Mouse (Mus musculus) cerebellum, adult 11-12 months (tissue): Measurements from ENCODE around the gene Ror2.
A peak's percentile ranks its signal among the peaks of the same experiment; 100 is the strongest.

Source experiments
- DNase-seq: peaks from one replicate; pipeline ENCODE4 v3.0.0; 2022

Gene Ror2

DNA sequence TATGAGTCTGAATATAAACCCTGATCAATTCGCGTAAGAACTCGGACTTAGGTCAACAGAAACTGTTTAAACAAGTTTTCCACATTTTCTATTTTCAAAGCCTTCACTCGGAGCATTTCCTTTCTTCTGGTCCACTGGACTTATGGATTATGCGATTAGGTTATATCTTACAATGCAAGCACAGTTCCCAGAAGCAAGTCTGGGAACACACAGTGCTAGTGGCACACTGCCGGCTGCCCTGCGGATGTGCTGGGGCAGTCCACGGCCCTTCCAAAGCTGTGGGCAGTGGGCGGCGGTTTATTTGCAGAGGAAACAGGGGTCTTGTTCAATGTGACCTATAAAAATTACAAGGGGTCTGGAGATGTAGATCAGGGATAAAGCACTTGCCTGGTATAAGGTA lies 97.0 kb downstream of the Ror2 start:
- DNase-seq, result no peak

DNA sequence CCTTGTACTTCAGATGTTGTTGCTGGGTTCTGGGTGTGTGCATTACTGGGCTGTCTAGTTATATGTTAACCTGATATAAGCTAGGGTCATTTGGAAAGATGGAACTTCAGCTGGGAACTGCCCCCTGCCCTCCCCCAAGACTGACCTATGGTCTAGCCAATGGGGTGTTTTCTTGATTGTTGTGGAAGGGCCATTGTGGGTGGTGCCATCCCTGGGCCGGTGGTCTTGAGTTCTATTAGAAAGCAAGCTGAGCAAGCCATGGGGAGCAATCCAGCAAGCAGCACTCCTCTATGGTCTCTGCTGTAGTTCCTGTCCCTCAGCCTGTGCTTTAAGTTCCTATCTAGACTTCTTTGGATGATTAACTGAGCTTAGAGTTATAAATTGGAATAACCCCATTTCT lies 101.1 kb downstream of the Ror2 start:
- no peak for DNase-seq

DNA sequence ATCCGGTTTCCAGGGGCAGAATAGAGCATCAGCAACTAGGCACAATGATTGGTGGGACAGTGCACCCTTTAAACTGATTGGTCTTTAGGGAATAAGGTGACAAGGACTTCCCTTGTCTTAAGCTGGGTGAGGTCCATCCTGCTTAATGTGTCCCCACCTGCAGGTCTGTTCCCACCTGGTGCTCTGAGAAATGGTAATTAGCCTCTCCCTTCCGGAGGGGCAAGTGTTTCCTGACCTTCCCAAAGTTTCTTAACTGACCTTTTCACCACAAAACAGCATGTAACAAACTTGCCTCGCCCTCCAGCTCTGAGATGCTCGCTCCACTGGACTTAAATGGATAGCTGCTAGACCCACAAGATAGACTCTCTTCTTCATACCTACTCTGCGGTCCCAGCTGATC lies 101.8 kb downstream of the Ror2 start:
- DNase-seq, result no peak

DNA sequence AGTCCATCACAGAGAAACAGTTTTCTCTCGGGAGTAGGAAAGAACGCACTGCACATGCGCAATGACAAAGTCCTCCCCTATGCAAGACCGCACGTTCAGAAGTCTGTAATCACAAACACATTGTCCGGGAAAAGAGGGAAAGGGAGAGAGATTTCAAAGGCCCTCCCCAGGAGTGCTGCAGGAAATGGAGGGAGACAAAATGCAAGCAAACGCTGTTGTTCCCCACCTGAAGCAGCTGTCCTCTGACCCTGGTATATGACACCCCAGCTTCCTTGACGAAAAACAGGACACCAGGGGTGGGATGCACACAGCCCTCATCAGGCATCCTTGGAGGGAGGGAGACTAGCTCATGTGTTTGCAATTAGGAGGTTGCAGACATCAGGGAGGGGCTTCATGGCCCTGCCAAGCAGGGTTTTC lies 102.8 kb downstream of the Ror2 start:
- no peak for DNase-seq

DNA sequence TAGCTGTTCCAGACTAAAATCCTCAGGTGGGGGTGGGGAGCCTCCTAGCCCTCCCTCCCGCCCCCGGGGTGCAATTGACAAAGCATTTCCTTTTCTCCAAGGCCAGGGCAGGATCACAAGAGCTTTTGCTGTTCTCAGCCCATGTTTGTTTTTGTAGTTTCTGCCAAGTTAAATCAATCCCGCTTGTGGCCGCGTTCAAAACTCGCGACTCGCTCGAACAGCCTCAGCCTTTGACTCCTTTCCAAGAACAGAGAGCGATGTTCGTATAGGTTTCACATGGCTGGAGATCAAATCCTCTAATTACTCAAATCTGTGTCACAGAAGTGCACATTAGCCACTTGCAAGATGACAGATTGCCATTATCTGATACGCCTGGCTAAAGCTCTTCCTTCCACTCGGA lies 107.3 kb downstream of the Ror2 start:
- no peak for DNase-seq

DNA sequence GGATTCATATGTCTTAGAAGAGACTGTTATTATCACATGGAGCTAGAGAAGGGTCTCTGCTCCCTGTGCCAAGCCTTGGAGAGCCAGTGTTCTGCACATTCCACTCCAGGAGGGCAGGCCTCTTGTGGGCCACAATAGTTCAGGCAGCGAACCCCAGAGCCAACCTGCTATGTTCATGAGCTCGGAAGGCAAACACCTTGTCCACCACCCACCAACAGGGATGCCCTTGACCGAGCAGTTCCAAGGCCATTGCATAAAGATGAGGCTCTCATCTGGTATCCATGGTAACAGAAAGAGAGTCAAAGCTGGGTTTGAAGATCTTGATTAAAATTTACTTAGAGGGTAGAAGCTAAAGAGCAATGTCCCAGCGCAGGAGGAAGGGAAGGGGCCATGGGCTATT lies 107.8 kb downstream of the Ror2 start:
- DNase-seq, result no peak

DNA sequence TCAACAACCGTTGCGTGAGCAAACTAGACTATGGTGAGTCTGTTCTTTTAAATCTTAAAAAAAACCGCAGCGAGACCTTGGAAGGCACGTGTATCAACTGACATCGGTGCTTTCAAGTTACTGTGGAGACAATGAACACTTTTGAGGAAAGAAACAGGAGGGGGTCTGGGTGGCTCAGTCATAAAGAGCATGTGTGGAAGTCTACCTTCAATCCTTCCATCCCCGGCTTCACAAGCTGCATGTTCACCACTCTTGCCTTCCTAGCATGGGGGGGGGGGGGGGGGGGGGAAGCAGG lies 108.6 kb downstream of the Ror2 start:
- no peak for DNase-seq

DNA sequence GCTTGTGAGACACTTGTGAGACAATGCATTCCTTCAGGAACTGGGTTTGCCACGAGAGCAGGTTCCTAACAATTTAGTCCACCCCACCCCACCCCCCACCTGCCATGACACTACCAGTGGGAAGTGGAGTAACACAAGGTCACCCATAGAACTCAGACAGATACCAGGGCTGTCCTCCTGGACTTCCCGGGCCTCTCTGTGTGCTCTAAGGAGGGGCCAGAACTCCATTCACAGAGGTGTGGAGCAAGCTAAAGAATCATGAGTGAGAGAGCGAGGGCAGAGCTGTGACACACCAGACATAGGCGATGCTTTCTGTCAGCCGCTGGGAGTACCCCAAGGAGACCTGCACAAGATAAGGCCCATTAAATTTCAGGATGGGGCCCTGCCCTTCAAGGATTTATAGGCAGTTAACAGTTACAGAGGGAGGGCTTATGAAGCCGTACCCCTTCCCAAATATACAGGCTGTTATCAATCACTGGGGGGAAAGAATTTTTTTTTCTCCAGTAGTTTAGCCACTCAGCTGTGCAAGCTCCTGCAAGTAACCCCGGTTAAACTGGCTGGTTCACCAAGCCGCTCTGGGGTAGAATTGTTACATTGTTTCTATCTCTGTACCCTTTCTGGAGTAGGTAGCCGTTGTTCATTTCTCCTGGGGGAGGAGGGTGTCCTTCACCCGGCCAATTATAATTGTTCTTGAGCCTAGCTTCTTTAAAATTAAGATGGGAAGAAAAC lies 109.1 kb downstream of the Ror2 start:
- DNase-seq, result no peak

DNA sequence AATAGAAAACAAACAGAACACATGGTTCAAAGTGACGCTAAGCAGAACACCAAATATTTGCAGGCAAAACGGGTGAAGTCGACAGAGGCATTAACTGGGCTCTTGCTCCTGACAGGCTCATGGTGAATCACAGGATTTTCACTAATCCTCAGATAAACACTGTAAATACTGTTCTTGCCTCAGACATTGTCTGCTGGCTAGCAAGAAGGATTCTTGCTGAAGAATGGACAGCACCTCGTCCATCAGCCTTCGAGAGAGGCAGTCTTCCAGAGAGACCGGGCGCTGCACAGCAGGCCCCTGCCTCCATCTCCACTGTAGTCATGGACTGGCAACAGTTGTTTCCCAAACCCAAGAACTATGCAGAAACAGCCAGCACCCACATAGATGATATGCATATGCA lies 110.9 kb downstream of the Ror2 start:
- no peak for DNase-seq

DNA sequence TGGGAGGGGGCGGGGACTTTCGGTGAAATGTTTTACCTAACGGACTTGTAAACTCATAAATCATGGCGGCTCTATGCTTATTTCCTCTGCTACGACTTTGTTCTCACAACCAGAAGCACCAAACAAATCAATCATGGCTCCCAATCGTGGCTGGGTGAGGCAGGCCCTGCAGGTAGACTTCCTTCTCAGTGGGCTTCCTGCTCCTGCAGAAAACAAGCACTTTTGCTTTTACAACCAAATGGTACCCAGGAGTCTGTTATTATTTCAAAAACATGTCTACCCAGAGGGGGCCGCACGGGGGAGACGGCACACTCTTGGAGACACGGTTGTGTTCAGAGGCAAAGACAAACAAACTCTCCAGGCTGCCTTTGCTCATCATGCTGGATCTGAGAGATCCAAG lies 122.3 kb downstream of the Ror2 start:
- no peak for DNase-seq

DNA sequence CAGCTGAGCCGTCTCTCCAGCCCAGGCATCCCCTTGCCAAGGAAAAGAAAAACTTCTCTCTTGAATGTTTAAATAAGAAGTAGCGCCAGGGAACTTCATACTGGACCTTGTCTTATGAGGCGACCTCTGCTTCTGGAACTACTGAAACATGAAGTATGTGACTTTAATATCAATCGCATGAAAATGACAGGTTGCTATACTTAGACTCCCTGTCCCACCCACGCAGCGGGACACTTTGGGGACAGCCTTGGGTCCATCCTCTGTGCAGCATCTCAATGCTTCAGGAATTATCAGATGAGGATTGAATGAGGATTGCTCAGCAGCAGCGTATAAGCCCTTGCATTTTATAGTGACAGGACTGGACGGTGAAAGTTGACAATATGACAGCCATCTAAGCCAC lies 122.9 kb downstream of the Ror2 start:
- DNase-seq, result no peak

DNA sequence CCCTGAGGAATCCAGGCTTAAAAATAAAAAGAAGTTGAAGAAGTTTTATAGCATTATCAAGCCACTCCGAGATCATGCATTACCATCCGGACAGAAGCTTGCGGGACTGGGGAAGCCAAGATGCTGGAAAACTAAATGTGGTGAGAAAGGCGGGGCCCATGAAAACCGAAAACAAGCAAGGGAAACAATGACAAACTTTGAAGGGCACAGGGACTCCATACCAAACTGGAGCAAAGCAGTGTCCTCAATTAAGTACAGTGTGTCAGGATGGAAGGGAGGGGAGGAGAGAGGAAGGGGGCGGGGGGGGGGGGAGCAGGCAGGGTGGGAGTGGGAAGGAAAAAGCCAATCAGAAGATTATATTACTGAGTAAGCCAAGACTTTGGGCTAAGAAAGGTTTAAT lies 126.4 kb downstream of the Ror2 start:
- DNase-seq, result no peak

DNA sequence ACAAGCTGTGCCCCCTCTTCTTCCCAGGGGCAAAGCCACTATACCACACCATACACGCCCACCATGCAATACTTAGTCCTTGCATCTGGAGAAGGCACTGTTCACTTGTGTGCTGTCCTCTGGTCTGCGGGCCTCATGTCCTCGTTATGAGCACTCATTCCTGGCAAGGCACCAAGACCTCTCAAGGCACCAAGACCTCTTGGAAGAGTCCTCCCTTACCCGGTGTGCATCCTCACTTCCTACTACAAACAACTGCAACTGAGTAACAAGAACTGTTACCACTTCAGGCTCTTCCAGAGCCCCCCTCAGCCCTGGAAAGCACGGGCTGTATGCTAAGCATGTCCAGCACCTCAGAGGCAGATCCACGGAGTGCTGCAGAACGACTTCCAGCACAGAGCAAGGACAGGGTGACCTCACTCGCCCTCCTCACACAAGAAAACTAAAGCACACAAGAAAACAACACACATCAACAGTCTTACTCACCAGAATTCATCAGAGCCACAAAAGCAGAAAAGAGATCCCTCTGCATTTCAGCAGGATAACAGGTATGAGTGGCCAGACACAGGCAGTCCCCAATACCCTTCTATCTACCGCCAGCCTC lies 127.4 kb downstream of the Ror2 start:
- DNase-seq, result no peak

DNA sequence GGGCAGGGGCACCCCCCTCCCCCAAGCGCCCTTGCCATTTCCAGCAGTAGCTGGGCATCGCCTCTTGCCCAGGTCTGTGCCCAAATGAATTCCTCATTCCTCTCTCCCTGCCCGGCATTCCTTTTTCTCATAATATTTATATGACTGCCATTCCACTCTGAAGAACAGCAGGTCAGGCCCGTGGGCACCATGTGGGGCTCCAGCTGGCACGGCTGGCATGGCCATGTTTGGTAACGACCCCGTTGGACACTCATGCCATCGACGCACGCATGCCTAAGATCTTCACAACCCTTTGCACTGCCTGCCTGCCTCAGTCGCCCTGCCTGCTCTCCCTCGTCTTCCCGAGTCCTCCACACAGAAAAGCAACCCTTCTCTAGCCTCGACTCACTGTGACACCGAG lies 129.0 kb downstream of the Ror2 start:
- no peak for DNase-seq

DNA sequence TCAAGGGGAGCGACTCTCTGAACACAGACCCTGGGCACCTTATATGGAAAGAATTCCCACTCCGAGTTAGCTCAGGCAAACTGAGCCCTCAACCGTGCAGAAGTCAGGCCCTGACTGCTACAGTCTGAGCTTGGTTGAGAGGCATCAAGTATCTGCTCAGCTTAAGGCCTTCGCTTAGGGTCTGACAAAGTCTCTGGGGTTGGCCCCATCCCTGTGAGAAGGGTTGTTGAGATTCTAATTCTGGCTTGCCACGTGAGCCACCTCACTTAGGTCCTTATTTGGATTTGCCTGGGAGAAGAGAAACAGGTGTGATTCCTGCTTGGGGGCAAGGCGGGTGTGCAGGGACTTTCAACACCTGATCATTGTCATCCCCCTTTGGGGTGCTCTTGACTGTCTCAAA lies 129.6 kb downstream of the Ror2 start:
- DNase-seq, result no peak

DNA sequence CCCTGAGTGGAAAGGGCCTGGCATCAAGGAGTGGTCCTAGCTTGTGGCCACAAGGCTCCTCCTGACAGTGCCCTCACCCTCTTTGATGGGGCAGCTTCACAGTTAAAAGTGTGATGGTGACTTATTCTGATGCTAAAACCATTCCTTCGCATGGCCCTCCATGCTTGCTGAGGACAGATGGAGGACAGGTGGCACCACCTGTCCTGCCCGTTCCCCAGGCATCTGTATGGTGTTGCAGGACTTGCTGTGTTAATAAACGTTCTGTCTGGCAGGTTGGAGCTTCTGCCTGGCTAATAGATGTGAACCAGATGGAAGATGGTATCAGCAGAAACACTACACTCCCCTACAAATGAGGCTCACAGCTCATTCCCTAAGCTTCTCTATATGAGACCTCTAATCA lies 140.4 kb downstream of the Ror2 start:
- DNase-seq, result peak; percentile 35

DNA sequence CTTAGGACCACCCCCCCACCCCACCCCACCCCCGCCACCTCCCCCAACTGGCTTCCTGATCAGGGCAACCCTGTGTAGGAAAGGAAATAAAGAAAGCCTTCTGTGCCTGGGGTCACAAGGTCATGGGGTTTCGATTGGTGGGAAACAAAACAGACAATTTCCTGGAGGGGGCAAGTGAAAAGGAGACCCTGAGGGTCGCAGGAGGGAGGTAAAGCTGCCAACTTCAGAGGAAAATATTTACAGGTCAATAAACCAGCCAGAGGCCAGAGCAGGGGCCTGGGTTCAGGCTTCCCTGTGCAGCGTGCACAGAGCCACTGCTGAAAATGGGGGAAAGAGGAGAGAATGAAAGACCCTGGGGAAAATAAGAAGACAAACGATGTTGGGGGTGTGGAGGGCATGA lies 142.8 kb downstream of the Ror2 start:
- no peak for DNase-seq

DNA sequence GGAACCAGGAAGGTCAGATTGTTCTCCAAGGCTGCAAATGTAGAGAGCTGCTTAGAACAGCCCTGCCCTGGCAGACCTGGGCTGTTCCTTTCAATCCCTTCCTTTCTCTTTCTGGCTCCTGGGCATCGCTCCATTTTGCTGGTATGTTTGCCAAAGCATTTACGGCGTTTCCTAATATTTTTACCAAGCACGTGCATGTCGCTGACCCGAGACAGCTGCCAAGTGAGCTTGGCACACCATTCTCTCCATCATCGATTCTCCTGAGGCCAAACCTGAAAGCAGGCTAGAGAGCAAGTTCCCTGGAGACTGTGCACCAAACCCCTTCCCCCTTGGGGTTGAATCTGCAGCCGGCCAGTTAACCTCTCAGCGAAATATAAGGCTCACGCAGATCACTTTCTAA lies 143.7 kb downstream of the Ror2 start:
- peak; percentile 39 for DNase-seq

DNA sequence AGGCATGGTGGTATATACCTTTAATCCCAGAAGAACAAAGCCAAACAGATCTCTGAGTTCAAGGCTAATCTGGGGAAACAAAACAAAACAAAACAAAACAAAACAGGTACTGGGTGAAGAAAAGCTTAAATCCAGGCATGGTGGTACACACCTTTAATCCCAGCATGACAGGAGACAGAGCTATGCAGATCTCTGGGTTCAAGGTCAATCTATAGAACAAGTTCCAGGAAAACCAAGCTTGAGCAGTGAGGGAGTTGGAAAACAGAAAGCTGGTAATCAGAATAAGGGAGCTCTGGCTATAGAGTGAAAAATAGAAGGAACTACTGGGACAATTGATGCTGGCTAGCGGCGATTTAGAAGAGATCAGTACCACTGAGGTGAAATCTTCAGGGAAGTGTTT lies 145.6 kb downstream of the Ror2 start:
- DNase-seq, result no peak

DNA sequence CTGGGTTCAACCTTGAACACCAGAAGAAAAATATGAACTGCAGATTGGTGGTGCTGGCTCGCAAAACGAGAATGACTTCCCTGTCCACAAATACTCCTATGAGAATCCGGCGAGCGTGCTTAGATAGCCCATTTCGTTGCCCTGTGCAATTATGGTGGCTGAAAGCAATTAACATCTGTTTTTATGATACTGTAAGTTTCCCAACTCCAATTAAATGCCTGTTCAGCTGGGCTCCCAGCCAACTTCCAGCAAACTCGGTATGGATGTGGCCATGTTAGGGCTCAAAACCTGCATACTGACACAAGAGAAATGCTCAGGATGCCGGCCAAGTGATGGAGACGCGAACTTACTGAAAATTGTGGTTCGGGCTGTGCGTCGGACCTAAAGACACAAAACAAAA lies 155.4 kb downstream of the Ror2 start:
- no peak for DNase-seq

DNA sequence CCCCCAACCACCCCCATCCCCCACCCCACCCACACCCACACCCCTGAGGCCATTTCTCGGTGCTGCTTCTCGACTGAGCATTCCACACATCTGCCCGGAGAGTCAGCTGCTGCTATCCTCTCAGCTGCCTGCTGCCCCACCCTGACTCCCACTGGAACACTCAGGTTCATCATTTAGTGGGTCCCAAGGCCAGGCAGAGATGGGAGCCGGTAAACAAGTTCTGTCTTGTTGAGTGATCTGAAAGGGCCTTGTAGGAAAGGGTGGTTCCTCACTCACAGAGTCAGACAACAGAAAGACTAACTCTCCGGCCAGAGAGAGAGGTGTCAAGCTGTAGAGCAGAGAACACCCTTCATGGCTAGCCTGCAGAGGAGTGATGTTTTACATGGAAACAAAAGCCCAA lies 155.9 kb downstream of the Ror2 start:
- no peak for DNase-seq

DNA sequence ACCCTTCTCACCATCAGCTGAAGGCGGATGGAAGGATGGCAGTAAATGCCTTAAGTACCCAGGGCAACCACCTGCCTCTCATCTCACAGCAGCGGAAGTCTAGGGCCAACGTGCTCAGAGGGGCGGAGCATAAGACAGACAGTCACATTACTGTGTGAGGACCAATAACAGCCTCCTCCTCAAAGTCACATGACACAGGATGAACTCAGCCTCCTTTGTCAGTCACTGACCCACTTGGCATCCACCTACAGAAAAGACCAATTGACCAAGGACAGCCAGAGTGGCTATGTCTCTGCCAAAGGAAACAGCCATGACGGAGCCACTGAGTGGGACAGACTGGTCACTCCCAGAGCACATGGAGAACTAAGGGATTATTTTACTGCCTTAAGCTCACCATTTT lies 160.3 kb downstream of the Ror2 start:
- DNase-seq, result no peak

DNA sequence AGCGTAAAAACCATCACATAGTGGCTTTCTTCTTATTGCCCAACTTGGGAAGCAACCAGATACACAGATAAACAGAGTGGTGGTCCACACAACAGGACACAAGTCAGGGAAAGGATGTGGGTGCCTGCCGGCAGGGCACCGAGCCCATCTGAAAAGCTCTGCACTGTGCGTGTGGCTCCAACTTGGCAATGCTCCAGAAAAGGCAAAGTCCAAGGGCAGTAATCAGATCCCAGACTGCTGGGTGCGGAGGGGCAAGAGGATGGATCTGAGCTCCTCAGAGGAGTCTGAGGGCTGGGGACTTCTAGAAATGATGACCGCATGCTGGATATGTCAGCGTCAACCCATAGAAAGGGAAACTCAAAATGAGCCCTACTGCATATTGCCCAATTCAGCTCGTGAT lies 163.8 kb downstream of the Ror2 start:
- DNase-seq, result no peak

DNA sequence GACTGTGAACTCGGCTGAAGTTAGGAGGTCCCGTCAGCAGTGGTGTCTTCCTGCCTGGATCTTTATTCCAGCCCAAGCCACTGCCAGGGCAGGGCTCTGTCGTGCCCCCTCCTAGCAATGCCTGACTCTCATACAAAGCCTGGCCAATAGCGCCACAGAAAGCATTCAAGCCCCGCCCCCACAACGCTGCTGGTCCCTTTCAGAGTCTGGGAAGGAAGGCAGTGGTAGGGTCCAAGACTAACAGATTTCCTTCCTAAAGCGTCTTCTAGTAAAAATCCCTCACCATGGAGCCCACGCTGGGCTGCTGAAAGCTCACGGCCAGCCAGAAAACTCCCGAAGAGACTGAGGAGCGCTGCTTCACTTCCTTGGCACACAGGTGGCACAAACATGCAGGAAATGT lies 165.0 kb downstream of the Ror2 start:
- DNase-seq, result no peak

DNA sequence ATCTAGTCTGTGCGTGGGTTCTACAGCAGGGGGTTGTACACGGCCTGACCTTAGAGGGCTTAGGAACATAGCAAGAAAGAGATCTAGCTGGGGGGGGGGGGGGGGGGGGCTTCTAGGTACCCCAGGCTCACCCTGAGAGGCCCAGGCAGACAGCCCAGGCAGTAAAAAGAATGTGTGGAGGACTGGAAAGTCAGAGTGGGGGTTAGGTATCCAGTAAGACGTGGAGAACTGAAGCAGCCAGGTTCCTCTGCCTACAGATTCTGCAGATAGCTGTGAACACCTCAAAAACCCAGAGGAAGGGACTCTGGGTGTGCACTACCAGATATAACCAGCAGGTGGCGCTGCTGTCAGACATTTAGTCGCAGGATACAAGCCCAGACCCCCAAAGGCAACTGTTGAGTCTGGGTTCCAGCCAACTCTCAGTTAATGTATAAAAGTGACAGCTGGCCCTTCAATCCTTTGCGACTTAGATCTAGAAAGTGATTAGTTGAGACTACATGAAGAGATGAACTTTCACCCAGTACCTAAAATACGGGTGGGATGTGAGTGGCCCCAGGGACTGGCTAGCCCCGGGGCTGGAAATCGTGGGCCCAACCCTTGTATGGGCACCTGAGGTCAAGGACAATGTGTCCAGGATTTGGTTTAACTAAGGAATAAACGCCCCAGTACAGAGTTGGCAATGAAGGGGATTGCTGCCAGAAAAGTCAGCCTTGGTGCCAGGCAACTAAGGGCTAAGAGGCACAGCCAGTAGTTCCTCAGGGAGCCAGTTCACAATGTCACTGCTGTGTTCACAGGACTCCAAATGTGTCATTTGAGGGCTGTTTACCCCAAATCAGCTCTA lies 166.1 kb downstream of the Ror2 start:
- no peak for DNase-seq
